Mouse (Mus musculus): ENCODE measurements around the gene Ddx56. TPM values are rescaled to one million over a fixed set of nuclear protein-coding genes. Genes with fewer than 3 reads are reported as not detected.

Ddx56 gene
- polyA plus RNA-seq, 1 experiment, result 43.4 TPM

- Histone ChIP-seq H3K4me1 (replicated peaks; ENCODE audit: control insufficient read depth, insufficient read depth, low read length) (no peaks in the 10 kb centered on the region), H3K27ac (ENCODE audit: control insufficient read depth, insufficient read depth, low read length) (peak within 1 kb of the TSS; percentile 69), H3K27me3 (ENCODE audit: control insufficient read depth, insufficient read depth, low read length) (no peaks in the 10 kb centered on the region), H3K36me3 (ENCODE audit: control insufficient read depth, insufficient read depth, low read length) (no peaks in the 10 kb centered on the region), H3K4me3 (ENCODE audit: control insufficient read depth, insufficient read depth, low read length) (peak within 1 kb of the TSS; percentile 87)
- WGBS, result under 1% methylated on average over 77 of the region's 77 CpGs
- peak; percentile 98 for DNase-seq
- TF ChIP-seq POLR2A (IDR thresholded peaks at IDR 0.05; ENCODE audit: control insufficient read depth, extremely low read depth, insufficient read depth, low read length, poor library complexity) (peak; percentile 87), CTCF (IDR thresholded peaks at IDR 0.05; ENCODE audit: borderline replicate concordance, control insufficient read depth, extremely low read depth, insufficient read depth, low read length, poor library complexity) (0 out of 2 replicates have a peak, but pooled peaks have one; percentile 53)
Measured at GRCm38 (mm10) chr11:6291401-6292115, 24.0 kb upstream of the Ddx56 start, which contains the start of gene Ogdh. Gene Ogdh, plus strand, starts transcription at chr11:6291633.

- TF ChIP-seq CTCF (IDR thresholded peaks at IDR 0.05; ENCODE audit: borderline replicate concordance, control insufficient read depth, extremely low read depth, insufficient read depth, low read length, poor library complexity), result no peak
- TF ChIP-seq POLR2A (IDR thresholded peaks at IDR 0.05; ENCODE audit: control insufficient read depth, extremely low read depth, insufficient read depth, low read length, poor library complexity), result no peak
- H3K36me3 ChIP-seq (ENCODE audit: control insufficient read depth, insufficient read depth, low read length), result no peaks in the 10 kb centered on the region
- H3K27ac ChIP-seq (ENCODE audit: control insufficient read depth, insufficient read depth, low read length), result no peak overlapping the region
- WGBS, result 61% methylated on average over 3 of the region's 3 CpGs
- peak overlapping the region; percentile 87 for H3K4me3 ChIP-seq (ENCODE audit: control insufficient read depth, insufficient read depth, low read length)
- H3K4me1 ChIP-seq (replicated peaks; ENCODE audit: control insufficient read depth, insufficient read depth, low read length), result no peaks in the 10 kb centered on the region
- H3K27me3 ChIP-seq (ENCODE audit: control insufficient read depth, insufficient read depth, low read length), result no peaks in the 10 kb centered on the region
- no peak for DNase-seq
Measured at GRCm38 (mm10) chr11:6290883-6291282, 23.3 kb upstream of the Ddx56 start.

GRCm38 (mm10) chr11:6290138-6290537 is 22.6 kb upstream of the Ddx56 start:
- DNase-seq, result no peak
- H3K27me3 ChIP-seq (ENCODE audit: control insufficient read depth, insufficient read depth, low read length), result no peaks in the 10 kb centered on the region
- 97% methylated on average over 3 of the region's 3 CpGs for WGBS
- H3K4me1 ChIP-seq (replicated peaks; ENCODE audit: control insufficient read depth, insufficient read depth, low read length), result no peaks in the 10 kb centered on the region
- H3K4me3 ChIP-seq (ENCODE audit: control insufficient read depth, insufficient read depth, low read length), result no peak overlapping the region
- no peak for TF ChIP-seq CTCF (IDR thresholded peaks at IDR 0.05; ENCODE audit: borderline replicate concordance, control insufficient read depth, extremely low read depth, insufficient read depth, low read length, poor library complexity)
- no peak for TF ChIP-seq POLR2A (IDR thresholded peaks at IDR 0.05; ENCODE audit: control insufficient read depth, extremely low read depth, insufficient read depth, low read length, poor library complexity)
- no peaks in the 10 kb centered on the region for H3K36me3 ChIP-seq (ENCODE audit: control insufficient read depth, insufficient read depth, low read length)
- no peak overlapping the region for H3K27ac ChIP-seq (ENCODE audit: control insufficient read depth, insufficient read depth, low read length)

- Histone ChIP-seq H3K4me1 (replicated peaks; ENCODE audit: control insufficient read depth, insufficient read depth, low read length) (no peaks in the 10 kb centered on the region), H3K27ac (ENCODE audit: control insufficient read depth, insufficient read depth, low read length) (no peak overlapping the region), H3K27me3 (ENCODE audit: control insufficient read depth, insufficient read depth, low read length) (no peaks in the 10 kb centered on the region), H3K4me3 (ENCODE audit: control insufficient read depth, insufficient read depth, low read length) (no peak overlapping the region), H3K36me3 (ENCODE audit: control insufficient read depth, insufficient read depth, low read length) (no peaks in the 10 kb centered on the region)
- no peak for TF ChIP-seq CTCF (IDR thresholded peaks at IDR 0.05; ENCODE audit: borderline replicate concordance, control insufficient read depth, extremely low read depth, insufficient read depth, low read length, poor library complexity)
- TF ChIP-seq POLR2A (IDR thresholded peaks at IDR 0.05; ENCODE audit: control insufficient read depth, extremely low read depth, insufficient read depth, low read length, poor library complexity), result no peak
- no peak for DNase-seq
- WGBS, result 89% methylated on average over 3 of the region's 3 CpGs
Measured at GRCm38 (mm10) chr11:6282940-6283339, 15.4 kb upstream of the Ddx56 start.

- DNase-seq, result no peak
- H3K27me3 ChIP-seq (ENCODE audit: control insufficient read depth, insufficient read depth, low read length), result no peaks in the 10 kb centered on the region
- H3K4me1 ChIP-seq (replicated peaks; ENCODE audit: control insufficient read depth, insufficient read depth, low read length), result peaks cover 11% of the 10 kb centered on the region
- no peak overlapping the region for H3K27ac ChIP-seq (ENCODE audit: control insufficient read depth, insufficient read depth, low read length)
- H3K36me3 ChIP-seq (ENCODE audit: control insufficient read depth, insufficient read depth, low read length), result no peaks in the 10 kb centered on the region
- no peak overlapping the region for H3K4me3 ChIP-seq (ENCODE audit: control insufficient read depth, insufficient read depth, low read length)
- TF ChIP-seq POLR2A (IDR thresholded peaks at IDR 0.05; ENCODE audit: control insufficient read depth, extremely low read depth, insufficient read depth, low read length, poor library complexity) (no peak), CTCF (IDR thresholded peaks at IDR 0.05; ENCODE audit: borderline replicate concordance, control insufficient read depth, extremely low read depth, insufficient read depth, low read length, poor library complexity) (no peak)
- WGBS, result 91% methylated on average over 3 of the region's 3 CpGs
Measured at GRCm38 (mm10) chr11:6276466-6276865, 8.9 kb upstream of the Ddx56 start.

- TF ChIP-seq POLR2A (IDR thresholded peaks at IDR 0.05; ENCODE audit: control insufficient read depth, extremely low read depth, insufficient read depth, low read length, poor library complexity), result no peak
- no peak for TF ChIP-seq CTCF (IDR thresholded peaks at IDR 0.05; ENCODE audit: borderline replicate concordance, control insufficient read depth, extremely low read depth, insufficient read depth, low read length, poor library complexity)
- DNase-seq, result no peak
- H3K4me1 ChIP-seq (replicated peaks; ENCODE audit: control insufficient read depth, insufficient read depth, low read length), result peaks cover 11% of the 10 kb centered on the region
- 45% methylated on average over 7 of the region's 7 CpGs for WGBS
- no peaks in the 10 kb centered on the region for H3K27me3 ChIP-seq (ENCODE audit: control insufficient read depth, insufficient read depth, low read length)
- no peaks in the 10 kb centered on the region for H3K36me3 ChIP-seq (ENCODE audit: control insufficient read depth, insufficient read depth, low read length)
- H3K27ac ChIP-seq (ENCODE audit: control insufficient read depth, insufficient read depth, low read length), result no peak overlapping the region
- peak overlapping the region; percentile 24 for H3K4me3 ChIP-seq (ENCODE audit: control insufficient read depth, insufficient read depth, low read length)
Measured at GRCm38 (mm10) chr11:6275094-6275484, 7.5 kb upstream of the Ddx56 start.
